Mouse (Mus musculus): ENCODE data around the gene Fcgr3. TPM values are rescaled to one million over a fixed set of nuclear protein-coding genes. Genes with fewer than 3 reads are reported as not detected.

Gene Fcgr3
- polyA plus RNA-seq, 1 experiment from 2014 or later: 9.7 TPM

DNA sequence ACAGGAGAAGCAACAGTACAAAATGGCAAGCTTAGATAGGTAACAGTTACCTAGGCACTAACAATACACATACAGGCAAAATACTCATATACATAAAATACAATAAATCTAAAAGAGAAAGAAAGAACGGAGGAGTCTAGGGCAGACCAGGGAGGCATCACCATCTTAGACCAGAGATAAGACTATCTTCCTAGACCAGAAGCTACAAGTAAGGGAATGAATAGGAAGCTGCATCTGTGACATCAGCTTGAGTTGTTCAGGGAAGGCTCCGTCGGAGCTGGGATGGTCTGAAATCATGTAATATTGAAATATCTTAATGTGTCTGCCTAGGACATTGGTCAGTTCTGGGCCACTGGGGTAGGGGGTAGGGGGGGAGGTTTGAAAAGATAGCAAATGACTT, 33.0 kb downstream of the Fcgr3 start:
- H3K4me1 ChIP-seq (ENCODE audit: control insufficient read depth in 2 of 2, insufficient read depth in 2 of 2, low read length in 2 of 2): peaks cover 0 to 3% of the 10 kb centered on the region in 2 experiments; a peak in 2 of 4 replicates
- H3K4me2 ChIP-seq (ENCODE audit: low read length): no peak overlapping the region
- peaks cover 3% of the 10 kb centered on the region; the same call in 1 of the 2 replicates for H3K9me3 ChIP-seq (ENCODE audit: control insufficient read depth, low read length)
- no peak overlapping the region for H3K9ac ChIP-seq (ENCODE audit: low read length)
- H3K36me3 ChIP-seq (ENCODE audit: control insufficient read depth, insufficient read depth, low read length): no peaks in the 10 kb centered on the region
- H3K27me3 ChIP-seq (ENCODE audit: control insufficient read depth, insufficient read depth, low read length): peaks cover 38% of the 10 kb centered on the region
- WGBS: 74% methylated on average over 3 of the region's 3 CpGs
- no peak overlapping the region for H3K27ac ChIP-seq (replicated peaks in 1 of 2; ENCODE audit: control insufficient read depth in 1 of 2, insufficient read depth in 1 of 2, low read depth in 2 of 2, low read length in 2 of 2)
- ATAC-seq (ENCODE audit: insufficient number of reproducible peaks, insufficient read depth, low FRiP score, low read depth): no peak
- H3K4me3 ChIP-seq (ENCODE audit: control insufficient read depth in 1 of 2, insufficient read depth in 1 of 2, low read depth in 1 of 2, low read length in 2 of 2): no peak overlapping the region

DNA sequence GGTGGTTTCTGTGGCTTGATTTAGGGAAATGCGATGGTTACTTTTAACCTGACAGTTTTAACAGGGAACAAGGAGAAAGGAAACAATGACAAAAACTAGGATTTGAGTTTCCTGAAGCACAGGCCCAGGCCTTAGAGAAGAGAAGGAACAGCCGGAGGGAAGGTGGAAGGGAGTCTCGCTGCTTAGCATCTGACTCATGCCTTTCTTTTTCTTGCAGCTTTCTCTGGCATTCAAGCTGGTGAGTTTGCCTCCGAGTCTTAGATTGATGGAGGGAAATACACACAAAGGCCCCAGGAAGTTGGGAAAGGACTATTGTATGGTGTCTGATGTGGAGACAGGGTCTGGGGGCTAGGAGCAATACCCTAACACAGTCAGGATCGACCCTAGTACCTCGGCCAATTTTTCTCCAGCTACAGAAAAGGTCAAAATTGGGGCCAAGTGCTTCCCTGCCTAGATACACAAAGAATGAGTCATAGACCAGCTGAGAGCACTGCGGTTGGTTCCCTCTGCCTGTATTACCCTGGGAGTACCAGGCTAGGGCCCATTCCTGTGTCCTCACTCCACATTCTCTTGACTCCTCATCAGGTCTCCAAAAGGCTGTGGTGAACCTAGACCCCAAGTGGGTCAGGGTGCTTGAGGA, 45.3 kb downstream of the Fcgr3 start:
- 71% methylated on average over 7 of the region's 7 CpGs for WGBS
- ATAC-seq (ENCODE audit: insufficient number of reproducible peaks, insufficient read depth, low FRiP score, low read depth): no peak
- no peaks in the 10 kb centered on the region for H3K9me3 ChIP-seq (ENCODE audit: control insufficient read depth, low read length)

DNA sequence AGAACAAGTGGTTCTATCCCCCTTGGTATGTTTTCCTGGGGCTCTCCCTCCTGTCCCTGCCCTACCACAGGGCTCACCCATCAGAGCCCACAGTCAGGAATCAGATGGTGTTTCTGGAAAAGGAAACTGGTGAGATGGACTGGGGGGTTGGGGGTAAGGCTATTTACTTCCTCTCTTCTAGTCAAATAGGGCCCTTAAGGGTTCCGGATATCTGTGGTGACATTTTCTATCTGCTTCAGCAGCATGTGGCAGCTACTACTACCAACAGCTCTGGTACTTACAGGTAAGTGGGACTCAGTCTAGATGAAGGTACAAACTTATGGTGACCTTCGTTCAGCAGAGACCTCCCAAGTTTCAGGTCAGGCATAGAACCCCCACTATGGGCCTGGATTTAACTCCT, 46.0 kb downstream of the Fcgr3 start, which contains the start of gene Fcgr4:
TSS of gene Fcgr4 (plus strand) at position 184 of the 400 bp plus-strand sequence.
- Histone ChIP-seq H3K9ac (ENCODE audit: low read length) (no peak within 1 kb of the TSS), H3K4me3 (ENCODE audit: control insufficient read depth in 1 of 2, insufficient read depth in 1 of 2, low read depth in 1 of 2, low read length in 2 of 2) (no peak within 1 kb of the TSS), H3K27ac (replicated peaks in 1 of 2; ENCODE audit: control insufficient read depth in 1 of 2, insufficient read depth in 1 of 2, low read depth in 2 of 2, low read length in 2 of 2) (no peak within 1 kb of the TSS), H3K27me3 (ENCODE audit: control insufficient read depth, insufficient read depth, low read length) (no peaks in the 10 kb centered on the region), H3K4me1 (ENCODE audit: control insufficient read depth in 2 of 2, insufficient read depth in 2 of 2, low read length in 2 of 2) (no peaks in the 10 kb centered on the region), H3K9me3 (ENCODE audit: control insufficient read depth, low read length) (no peaks in the 10 kb centered on the region), H3K36me3 (ENCODE audit: control insufficient read depth, insufficient read depth, low read length) (no peaks in the 10 kb centered on the region), H3K4me2 (ENCODE audit: low read length) (no peak within 1 kb of the TSS)
- no peak for ATAC-seq (ENCODE audit: insufficient number of reproducible peaks, insufficient read depth, low FRiP score, low read depth)
- 74% methylated on average over 2 of the region's 2 CpGs for WGBS

More for the DNA sequence above, 45.3 kb downstream of the Fcgr3 start:
- Histone ChIP-seq H3K4me2 (ENCODE audit: low read length) (no peak overlapping the region), H3K27ac (replicated peaks in 1 of 2; ENCODE audit: control insufficient read depth in 1 of 2, insufficient read depth in 1 of 2, low read depth in 2 of 2, low read length in 2 of 2) (no peak overlapping the region), H3K27me3 (ENCODE audit: control insufficient read depth, insufficient read depth, low read length) (no peaks in the 10 kb centered on the region), H3K4me1 (ENCODE audit: control insufficient read depth in 2 of 2, insufficient read depth in 2 of 2, low read length in 2 of 2) (no peaks in the 10 kb centered on the region), H3K4me3 (ENCODE audit: control insufficient read depth in 1 of 2, insufficient read depth in 1 of 2, low read depth in 1 of 2, low read length in 2 of 2) (no peak overlapping the region), H3K9ac (ENCODE audit: low read length) (no peak overlapping the region), H3K36me3 (ENCODE audit: control insufficient read depth, insufficient read depth, low read length) (no peaks in the 10 kb centered on the region)

DNA sequence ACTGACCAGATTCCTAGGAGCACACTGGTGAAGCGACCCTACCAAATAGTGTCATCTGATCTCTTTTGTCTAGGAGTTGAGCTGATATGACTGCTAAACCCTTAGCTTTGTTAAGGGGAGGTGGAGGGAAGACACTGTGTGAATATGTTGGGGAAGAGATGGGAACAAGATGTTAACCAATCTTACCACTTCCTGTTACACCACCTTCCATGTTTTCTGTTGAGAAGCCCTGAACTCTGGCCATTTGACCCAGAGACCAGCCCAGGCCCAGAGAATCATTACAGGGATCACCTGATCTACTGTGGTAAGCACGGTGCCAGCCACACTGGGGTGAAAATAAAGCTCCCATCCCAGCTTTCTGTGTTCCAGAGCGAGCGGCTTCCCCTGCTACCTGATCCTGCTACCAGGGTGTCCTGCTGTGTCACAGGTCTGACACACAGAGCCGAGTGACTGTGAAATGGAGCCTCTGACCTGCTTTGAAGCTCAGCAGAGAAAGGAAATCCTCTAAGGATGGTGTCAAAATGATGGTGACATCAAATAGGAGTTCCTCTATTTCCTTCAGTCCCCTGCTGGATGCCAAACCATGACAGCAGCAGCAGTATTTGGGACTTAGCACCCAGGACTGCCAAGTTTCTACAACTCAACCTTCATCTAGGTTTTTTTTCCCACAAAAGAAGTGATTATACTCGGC, 47.1 kb downstream of the Fcgr3 start:
- H3K4me3 ChIP-seq (ENCODE audit: control insufficient read depth in 1 of 2, insufficient read depth in 1 of 2, low read depth in 1 of 2, low read length in 2 of 2): no peak overlapping the region
- H3K36me3 ChIP-seq (ENCODE audit: control insufficient read depth, insufficient read depth, low read length): no peaks in the 10 kb centered on the region
- no peak overlapping the region for H3K27ac ChIP-seq (replicated peaks in 1 of 2; ENCODE audit: control insufficient read depth in 1 of 2, insufficient read depth in 1 of 2, low read depth in 2 of 2, low read length in 2 of 2)
- H3K4me2 ChIP-seq (ENCODE audit: low read length): no peak overlapping the region
- H3K4me1 ChIP-seq (ENCODE audit: control insufficient read depth in 2 of 2, insufficient read depth in 2 of 2, low read length in 2 of 2): no peaks in the 10 kb centered on the region
- no peak overlapping the region for H3K9ac ChIP-seq (ENCODE audit: low read length)
- ATAC-seq (ENCODE audit: insufficient number of reproducible peaks, insufficient read depth, low FRiP score, low read depth): no peak
- H3K9me3 ChIP-seq (ENCODE audit: control insufficient read depth, low read length): no peaks in the 10 kb centered on the region
- no peaks in the 10 kb centered on the region for H3K27me3 ChIP-seq (ENCODE audit: control insufficient read depth, insufficient read depth, low read length)
- WGBS: 37% methylated on average over 6 of the region's 6 CpGs

DNA sequence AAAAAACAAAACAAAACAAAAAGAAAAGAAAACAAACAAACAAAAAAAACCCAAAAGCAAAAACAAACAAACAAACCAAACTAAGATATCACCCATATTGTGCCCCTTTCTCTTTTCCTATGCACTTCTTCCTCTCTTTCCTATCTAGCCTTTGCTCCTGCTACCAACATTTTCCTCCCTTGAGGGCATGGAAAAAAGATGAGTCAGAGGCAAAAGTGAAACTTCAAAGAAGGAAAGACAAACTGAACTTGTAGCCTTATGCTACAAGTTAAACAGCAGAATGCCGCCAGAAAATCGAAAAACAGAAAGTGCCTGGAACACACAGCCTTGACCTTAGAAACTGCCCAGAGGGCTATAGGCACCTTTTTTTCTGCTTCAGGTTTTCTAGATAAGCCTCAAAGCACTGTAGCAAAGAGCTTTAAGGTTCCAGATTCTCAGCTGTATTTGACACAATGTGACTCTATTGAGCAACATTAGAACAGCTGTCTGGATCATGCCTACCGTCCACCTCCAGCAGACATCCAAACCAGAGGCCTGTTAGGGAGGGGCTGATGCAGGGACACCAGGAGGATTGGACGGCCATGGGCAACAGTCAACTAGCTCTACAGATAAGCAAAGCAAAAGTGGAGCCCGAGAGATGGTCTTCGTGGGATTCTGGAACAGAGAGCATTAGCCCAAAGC, 47.9 kb downstream of the Fcgr3 start:
- H3K36me3 ChIP-seq (ENCODE audit: control insufficient read depth, insufficient read depth, low read length): no peaks in the 10 kb centered on the region
- no peak overlapping the region for H3K4me3 ChIP-seq (ENCODE audit: control insufficient read depth in 1 of 2, insufficient read depth in 1 of 2, low read depth in 1 of 2, low read length in 2 of 2)
- no peaks in the 10 kb centered on the region for H3K4me1 ChIP-seq (ENCODE audit: control insufficient read depth in 2 of 2, insufficient read depth in 2 of 2, low read length in 2 of 2)
- no peak overlapping the region for H3K4me2 ChIP-seq (ENCODE audit: low read length)
- H3K27me3 ChIP-seq (ENCODE audit: control insufficient read depth, insufficient read depth, low read length): no peaks in the 10 kb centered on the region
- no peak for ATAC-seq (ENCODE audit: insufficient number of reproducible peaks, insufficient read depth, low FRiP score, low read depth)
- H3K27ac ChIP-seq (replicated peaks in 1 of 2; ENCODE audit: control insufficient read depth in 1 of 2, insufficient read depth in 1 of 2, low read depth in 2 of 2, low read length in 2 of 2): no peak overlapping the region
- no peaks in the 10 kb centered on the region for H3K9me3 ChIP-seq (ENCODE audit: control insufficient read depth, low read length)
- H3K9ac ChIP-seq (ENCODE audit: low read length): no peak overlapping the region
- 62% methylated on average over 6 of the region's 6 CpGs for WGBS

DNA sequence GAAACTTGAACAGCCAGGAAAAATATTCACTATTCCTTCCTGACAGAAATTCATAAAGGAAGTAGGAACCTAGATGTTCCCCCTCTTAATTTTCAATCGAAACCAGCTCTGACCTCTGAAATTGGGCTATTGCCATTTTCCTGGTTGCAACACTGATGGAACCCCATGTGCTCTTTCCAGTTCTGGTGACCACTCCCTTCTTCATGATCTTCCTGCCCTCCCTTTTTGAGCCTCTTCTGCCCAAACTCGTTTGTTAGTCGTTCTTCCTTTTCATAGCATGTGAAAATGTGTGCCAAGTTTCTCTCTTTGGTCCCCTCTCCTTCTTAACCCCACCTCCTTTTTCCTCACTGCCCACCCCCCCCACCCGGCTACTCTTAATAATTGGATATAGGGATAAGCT, 53.0 kb downstream of the Fcgr3 start:
- Histone ChIP-seq H3K9ac (ENCODE audit: low read length) (no peak overlapping the region), H3K36me3 (ENCODE audit: control insufficient read depth, insufficient read depth, low read length) (no peaks in the 10 kb centered on the region), H3K4me3 (ENCODE audit: control insufficient read depth in 1 of 2, insufficient read depth in 1 of 2, low read depth in 1 of 2, low read length in 2 of 2) (no peak overlapping the region), H3K27me3 (ENCODE audit: control insufficient read depth, insufficient read depth, low read length) (no peaks in the 10 kb centered on the region), H3K9me3 (ENCODE audit: control insufficient read depth, low read length) (peaks cover 4% of the 10 kb centered on the region; the same call in 1 of the 2 replicates), H3K4me1 (ENCODE audit: control insufficient read depth in 2 of 2, insufficient read depth in 2 of 2, low read length in 2 of 2) (no peaks in the 10 kb centered on the region), H3K27ac (replicated peaks in 1 of 2; ENCODE audit: control insufficient read depth in 1 of 2, insufficient read depth in 1 of 2, low read depth in 2 of 2, low read length in 2 of 2) (no peak overlapping the region), H3K4me2 (ENCODE audit: low read length) (no peak overlapping the region)
- ATAC-seq (ENCODE audit: insufficient number of reproducible peaks, insufficient read depth, low FRiP score, low read depth): no peak
- WGBS: 70% methylated on average over 4 of the region's 4 CpGs

DNA sequence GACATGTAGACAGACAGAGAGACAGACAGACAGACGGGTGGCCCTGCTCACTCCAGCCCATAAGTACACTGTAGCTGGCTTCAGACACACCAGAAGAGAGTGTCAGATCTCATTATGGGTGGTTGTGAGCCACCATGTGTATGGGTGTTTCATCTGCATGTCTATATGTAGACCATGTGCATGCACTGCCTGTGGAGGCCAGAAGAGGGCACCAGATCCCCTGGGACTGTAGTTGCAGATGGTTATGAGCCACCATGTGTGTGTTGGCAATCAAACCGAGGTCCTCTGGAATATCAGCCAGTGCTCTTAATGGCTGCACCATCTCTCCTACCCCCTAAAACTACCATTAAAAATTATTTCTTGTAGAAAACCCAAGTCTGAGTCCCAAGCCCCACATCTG, 57.8 kb downstream of the Fcgr3 start:
- 92% methylated on average over 2 of the region's 2 CpGs for WGBS
- Histone ChIP-seq H3K4me2 (ENCODE audit: low read length) (no peak overlapping the region), H3K4me3 (ENCODE audit: control insufficient read depth in 1 of 2, insufficient read depth in 1 of 2, low read depth in 1 of 2, low read length in 2 of 2) (no peak overlapping the region), H3K9me3 (ENCODE audit: control insufficient read depth, low read length) (peaks cover 4% of the 10 kb centered on the region; the same call in 1 of the 2 replicates), H3K27me3 (ENCODE audit: control insufficient read depth, insufficient read depth, low read length) (no peaks in the 10 kb centered on the region), H3K27ac (replicated peaks in 1 of 2; ENCODE audit: control insufficient read depth in 1 of 2, insufficient read depth in 1 of 2, low read depth in 2 of 2, low read length in 2 of 2) (no peak overlapping the region), H3K9ac (ENCODE audit: low read length) (no peak overlapping the region), H3K4me1 (ENCODE audit: control insufficient read depth in 2 of 2, insufficient read depth in 2 of 2, low read length in 2 of 2) (no peaks in the 10 kb centered on the region), H3K36me3 (ENCODE audit: control insufficient read depth, insufficient read depth, low read length) (no peaks in the 10 kb centered on the region)
- no peak for ATAC-seq (ENCODE audit: insufficient number of reproducible peaks, insufficient read depth, low FRiP score, low read depth)

All from heart, embryonic 14.5 days (tissue).